In the genomic region with DNA sequence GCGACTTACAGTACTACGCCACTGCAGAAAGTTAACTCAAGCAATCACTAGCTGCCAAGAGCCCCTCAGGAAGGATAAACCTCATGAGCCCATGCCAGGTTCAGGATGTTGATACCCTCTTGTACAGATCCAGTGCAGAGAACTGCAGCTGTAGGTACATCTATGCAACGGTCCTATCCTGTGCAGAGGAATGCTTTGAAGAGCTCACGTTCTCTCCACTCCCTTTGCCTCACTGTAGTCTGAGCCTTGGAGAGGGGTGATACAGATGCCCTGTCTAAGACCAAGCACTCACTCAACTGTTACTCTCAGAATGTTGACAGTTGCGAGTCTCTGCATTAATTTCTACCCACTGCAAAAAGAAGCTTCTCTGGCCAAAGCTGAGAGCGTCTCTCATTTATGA, we compare ENCODE assay signal across 27 mouse cellular contexts. TPM values are rescaled to one million over a fixed set of nuclear protein-coding genes. Genes with fewer than 3 reads are reported as not detected.
"Had no signal": no experiment of that assay in that cellular context is flagged by ENCODE, and none has a peak within 500 bp of the region (broad histone marks: within the 10 kb centered on the region; RNA-seq: fewer than 3 reads in every experiment).

No protein-coding gene starts in this region.

- H3K4me1 ChIP-seq: heart, embryonic 13.5 days; heart, embryonic 15.5 days; hindbrain, embryonic 12.5 days; intestine, embryonic 15.5 days had no signal

- H3K9ac ChIP-seq: heart, embryonic 13.5 days; heart, embryonic 15.5 days; hindbrain, embryonic 12.5 days; hindbrain, embryonic 14.5 days; intestine, embryonic 15.5 days; limb, embryonic 12.5 days had no signal

- H3K36me3 ChIP-seq: heart, embryonic 13.5 days; heart, embryonic 15.5 days; hindbrain, embryonic 10.5 days; hindbrain, embryonic 12.5 days; intestine, embryonic 15.5 days; limb, embryonic 10.5 days; limb, embryonic 12.5 days had no signal

- H3K27ac ChIP-seq: gastrocnemius, adult 2 months; heart, embryonic 13.5 days; heart, embryonic 15.5 days; hindbrain, embryonic 10.5 days; hindbrain, embryonic 12.5 days; hindbrain, embryonic 14.5 days; intestine, embryonic 15.5 days; layer of hippocampus, adult 2 months; left cerebral cortex, adult 2 months; limb, embryonic 10.5 days; limb, embryonic 12.5 days had no signal

- H3K4me3 ChIP-seq: gastrocnemius, adult 2 months; heart, embryonic 13.5 days; heart, embryonic 15.5 days; hindbrain, embryonic 10.5 days; hindbrain, embryonic 12.5 days; intestine, embryonic 15.5 days; layer of hippocampus, adult 2 months; left cerebral cortex, adult 2 months; limb, embryonic 10.5 days; limb, embryonic 12.5 days had no signal

- H3K27me3 ChIP-seq: heart, embryonic 13.5 days; heart, embryonic 15.5 days; hindbrain, embryonic 12.5 days; intestine, embryonic 15.5 days had no signal

- H3K4me2 ChIP-seq: heart, embryonic 11.5 days; heart, embryonic 13.5 days; heart, embryonic 15.5 days; hindbrain, embryonic 12.5 days; hindbrain, embryonic 14.5 days; intestine, embryonic 15.5 days; limb, embryonic 12.5 days; liver, embryonic 11.5 days had no signal

- H3K9me3 ChIP-seq: heart, embryonic 13.5 days; heart, embryonic 15.5 days; hindbrain, embryonic 10.5 days; hindbrain, embryonic 12.5 days; intestine, embryonic 15.5 days; limb, embryonic 10.5 days; limb, embryonic 12.5 days had no signal

- ATAC-seq: hindbrain, embryonic 16.5 days; inflammation-experienced regulatory T-cells, adult 6 months; intestine, embryonic 15.5 days; intestine, postnatal 0 days had no signal

- DNase-seq: gastrocnemius, adult 2 months; gastrocnemius, postnatal 10 days; gastrocnemius, postnatal 25 days; heart, adult 18-20 months; heart, postnatal 14 days; heart, postnatal 4 days; kidney, adult 18-20 months; kidney, adult 8-10 months; kidney, postnatal 25 days; kidney, postnatal 4 days; liver had no signal

RNA-seq across cellular contexts. Expression of gene E130114P18Rik, which starts 54.5 kb away (rescaled TPM):
- total RNA-seq: gastrocnemius, adult 2 months; granulocyte monocyte progenitor cell, adult 5-6 weeks; heart, adult 18-20 months; heart, postnatal 14 days; heart, postnatal 4 days had no signal
- polyA plus RNA-seq: inflammation-experienced regulatory T-cells, adult 6 months had no signal
